Mouse (Mus musculus) adrenal gland, postnatal 4 days (tissue): ENCODE measurements around the gene Mical1. TPM values are rescaled to one million over a fixed set of nuclear protein-coding genes. Genes with fewer than 3 reads are reported as not detected.

Experiments used
- DNase-seq, 2 experiments: peaks; one replicate each; pipeline ENCODE4 v3.0.0; 2021 to 2022; ENCODE audit warnings: low spot score in 2 of 2, mixed read lengths in 2 of 2
- total RNA-seq, 2 experiments: library from RNA; stranded (reverse); gene quantifications; 2 replicates each; pipeline ENCODE4 v1.2.3; 2021

Mical1 gene
- total RNA-seq, 2 experiments from 2014 or later: 28.5 to 29.6 TPM

GRCm38 (mm10) chr10:41477018-41477277 is 834 bp downstream of the Mical1 start:
- DNase-seq: no peak

GRCm38 (mm10) chr10:41477278-41478181 is 1.4 kb downstream of the Mical1 start:
- DNase-seq: no peak

DNA sequence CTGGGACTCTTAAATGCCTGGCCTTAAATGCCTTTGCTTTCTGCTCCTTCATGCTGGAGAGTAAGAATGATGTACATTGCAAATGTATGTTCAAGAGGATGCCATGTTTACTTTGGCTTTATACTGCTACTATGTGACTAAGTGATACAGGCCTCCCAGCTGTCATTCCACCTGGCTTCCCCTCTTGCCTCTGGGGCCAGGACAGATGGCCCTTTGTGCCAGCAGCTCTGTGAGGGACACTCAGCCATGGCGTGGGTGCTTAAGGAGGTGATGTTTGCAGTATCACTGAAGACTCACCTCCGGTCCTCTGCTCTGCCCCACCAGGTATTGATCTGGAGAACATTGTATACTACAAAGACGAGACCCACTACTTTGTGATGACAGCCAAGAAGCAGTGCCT is 3.8 kb downstream of the Mical1 start:
- DNase-seq: no peak

- DNase-seq: no peak
These were observed 5.1 kb downstream of the Mical1 start for GRCm38 (mm10) chr10:41480938-41481880.

DNA sequence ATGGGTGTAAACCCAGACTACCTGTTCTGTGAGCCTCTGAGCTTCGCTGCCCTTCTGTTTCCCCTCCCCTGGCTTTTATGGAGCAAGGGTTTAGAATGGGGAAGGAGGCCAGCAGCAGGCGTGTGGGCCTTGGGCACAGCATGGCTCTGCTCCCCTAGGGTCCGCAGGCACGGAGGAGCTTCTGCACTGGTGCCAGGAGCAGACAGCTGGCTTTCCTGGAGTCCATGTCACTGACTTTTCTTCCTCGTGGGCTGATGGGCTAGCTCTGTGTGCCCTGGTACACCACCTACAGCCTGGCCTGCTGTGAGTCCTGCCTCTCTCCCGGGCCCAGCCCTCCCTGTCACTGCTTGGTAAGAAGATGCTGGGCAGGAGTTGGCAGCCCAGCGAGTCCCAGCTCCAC is 6.3 kb downstream of the Mical1 start:
- DNase-seq: no peak

DNA sequence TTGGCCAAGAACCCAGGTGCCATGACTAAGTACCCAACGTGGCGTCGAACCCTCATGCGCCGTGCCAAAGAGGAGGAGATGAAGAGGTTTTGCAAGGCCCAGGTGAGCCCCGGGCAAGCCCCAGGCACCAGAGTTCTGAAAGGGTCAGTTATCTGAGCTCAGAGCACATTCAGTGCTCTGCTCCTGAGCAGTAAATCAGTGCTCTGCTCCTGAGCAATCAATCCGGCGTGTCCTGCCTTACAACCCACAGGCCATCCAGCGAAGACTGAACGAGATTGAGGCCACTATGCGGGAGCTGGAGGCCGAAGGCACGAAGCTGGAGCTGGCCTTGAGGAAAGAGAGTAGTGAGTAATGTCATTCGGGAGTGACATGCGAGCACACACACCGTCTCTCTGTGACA is 9.7 kb downstream of the Mical1 start:
- no peak for DNase-seq

DNA sequence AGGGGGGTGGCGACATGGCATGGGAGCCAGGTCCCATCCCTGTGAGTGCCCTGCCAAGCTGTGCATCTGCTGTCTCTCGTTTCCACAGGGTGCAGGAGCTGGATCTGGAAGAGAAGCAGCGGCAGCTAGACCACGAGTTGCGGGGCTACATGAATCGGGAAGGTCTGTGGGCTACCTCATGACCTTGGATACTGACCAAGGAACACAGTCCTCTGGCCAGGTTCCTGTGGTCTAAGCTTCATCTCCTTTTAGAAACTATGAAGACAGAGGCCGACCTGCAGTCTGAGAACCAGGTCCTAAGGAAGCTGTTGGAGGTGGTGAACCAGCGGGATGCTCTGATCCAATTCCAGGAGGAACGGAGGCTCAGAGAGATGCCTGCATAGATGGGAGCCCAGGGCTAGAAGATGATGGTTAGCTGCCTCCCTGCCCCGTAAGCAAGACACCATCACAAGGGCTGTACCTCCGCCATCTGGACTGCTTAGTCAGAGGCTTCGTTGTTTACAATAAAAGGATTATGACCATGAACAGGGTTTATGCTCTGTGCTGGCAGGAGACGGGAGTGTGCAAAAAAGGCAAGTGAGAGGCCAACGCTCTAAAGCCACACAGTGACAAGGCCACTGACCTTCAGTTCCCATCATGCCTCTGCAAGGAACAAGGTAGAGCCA is 10.5 kb downstream of the Mical1 start:
- DNase-seq: no peak

- DNase-seq: no peak
These were observed 12.8 kb downstream of the Mical1 start for GRCm38 (mm10) chr10:41488877-41489276.

DNA sequence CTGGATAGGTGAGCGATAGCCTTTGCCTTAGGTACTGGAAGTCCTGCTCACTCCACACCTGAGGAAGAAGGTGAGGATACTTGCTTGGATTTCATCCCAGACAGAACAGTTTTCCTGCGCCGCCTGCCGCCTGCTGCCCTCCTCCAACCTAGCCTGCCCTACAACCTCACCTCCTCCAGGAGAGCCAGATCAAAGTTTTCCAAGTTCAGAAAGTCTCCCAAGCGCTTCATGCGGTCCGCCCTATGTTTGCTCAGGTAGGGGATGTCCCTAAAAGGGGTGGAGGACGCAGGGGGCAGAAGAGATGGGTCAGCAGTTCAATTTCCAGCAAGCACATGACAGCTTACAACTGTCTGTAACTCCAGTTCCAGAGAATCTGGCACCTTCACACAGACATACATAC is 13.2 kb downstream of the Mical1 start:
- no peak for DNase-seq

GRCm38 (mm10) chr10:41489708-41490517 is 13.8 kb downstream of the Mical1 start, which contains the start of the genes Smpd2 and Ppil6:
Gene Smpd2 (minus strand): TSS chr10:41490369.
Gene Ppil6 (plus strand): TSS chr10:41490439.
- peak; percentile 89 to 92 for DNase-seq

DNA sequence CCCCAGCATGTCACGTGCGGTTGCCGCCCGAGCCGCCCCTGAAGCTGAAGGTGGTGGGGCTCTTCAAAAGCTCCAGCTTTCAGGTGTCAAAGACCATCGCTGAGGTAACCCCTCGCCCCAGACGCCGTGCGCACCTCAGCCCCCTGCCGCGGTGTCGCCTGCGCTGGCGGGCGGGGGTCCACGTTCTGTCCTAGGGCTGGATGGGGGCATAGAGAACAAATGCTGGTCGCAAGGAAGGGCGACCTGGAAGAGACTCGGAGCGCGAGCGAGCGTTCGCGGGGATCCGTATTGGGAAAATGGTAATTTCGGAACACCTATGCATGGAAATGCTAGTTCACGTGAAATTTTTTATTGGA is 14.4 kb downstream of the Mical1 start:
- no peak for DNase-seq

- DNase-seq: no peak
These were observed 15.0 kb downstream of the Mical1 start for GRCm38 (mm10) chr10:41491111-41491510.

DNA sequence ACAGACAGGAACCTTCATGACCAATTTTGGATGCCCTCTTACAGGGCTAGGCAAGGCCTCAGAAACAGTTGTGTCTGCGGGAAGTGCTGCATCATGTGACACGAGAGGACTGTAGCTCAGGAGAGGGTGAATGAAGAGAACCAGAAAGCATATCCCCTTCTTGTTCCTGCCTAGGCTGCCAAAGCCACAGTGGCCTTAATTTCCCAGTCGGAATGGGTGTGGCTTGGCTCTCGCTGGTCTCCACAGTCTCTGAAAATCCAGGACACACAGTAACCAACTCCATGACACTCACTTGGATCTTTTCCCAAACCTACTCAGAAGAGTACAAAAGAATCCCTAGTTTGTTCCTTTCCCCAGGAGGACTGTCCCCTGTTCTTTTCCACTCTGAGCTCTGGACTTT is 24.8 kb downstream of the Mical1 start:
- no peak for DNase-seq

GRCm38 (mm10) chr10:41504996-41505395 is 28.9 kb downstream of the Mical1 start:
- DNase-seq: no peak

- peak in 1 of 2 experiments; percentile 35 for DNase-seq
These were observed 29.3 kb downstream of the Mical1 start for GRCm38 (mm10) chr10:41505446-41505845.

GRCm38 (mm10) chr10:41509160-41509559 is 33.0 kb downstream of the Mical1 start:
- DNase-seq: no peak

GRCm38 (mm10) chr10:41514301-41514700 is 38.2 kb downstream of the Mical1 start:
- no peak for DNase-seq

DNA sequence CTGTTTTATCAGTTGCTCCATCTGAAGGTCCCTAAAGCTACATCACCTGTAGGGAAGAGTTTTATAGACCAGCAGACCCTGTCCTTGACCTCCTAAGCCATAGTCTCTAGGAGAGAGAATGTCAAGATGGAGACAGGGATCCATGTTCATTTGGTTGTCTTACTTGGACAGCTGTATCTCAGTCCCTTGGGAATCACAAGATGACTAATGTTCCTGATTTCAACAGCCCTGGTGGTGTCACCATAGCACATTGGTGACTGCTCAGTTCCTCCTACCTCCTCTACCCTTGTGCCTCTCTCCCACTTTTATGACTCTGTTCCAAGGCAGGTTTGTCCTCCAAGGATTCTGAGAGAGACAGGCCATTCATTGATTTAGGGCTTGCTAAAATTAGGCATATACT is 38.8 kb downstream of the Mical1 start:
- no peak for DNase-seq

DNA sequence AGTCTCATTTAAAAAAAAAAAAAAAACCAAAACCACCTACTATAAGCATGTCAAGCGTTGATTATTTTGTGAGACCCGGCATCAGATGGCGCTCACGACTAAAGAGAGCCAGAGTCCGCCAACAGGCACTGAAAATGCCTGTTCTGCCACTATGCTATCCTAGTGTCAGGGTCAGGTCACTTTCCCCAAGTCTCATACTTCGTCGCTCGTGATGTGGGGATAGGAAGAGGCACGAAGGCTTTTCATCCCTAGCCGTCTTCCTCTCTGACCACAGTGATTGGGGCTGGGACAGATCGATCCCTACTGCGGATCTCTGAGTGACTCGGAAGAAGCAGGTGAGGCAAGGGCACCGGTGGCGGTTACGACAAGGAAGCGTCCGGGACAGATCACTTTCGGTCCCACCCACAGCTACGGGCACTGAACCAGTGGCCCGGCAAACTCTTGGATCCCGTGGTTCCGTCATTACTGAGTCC is 42.4 kb downstream of the Mical1 start:
- peak in 1 of 2 experiments; percentile 51 for DNase-seq

DNA sequence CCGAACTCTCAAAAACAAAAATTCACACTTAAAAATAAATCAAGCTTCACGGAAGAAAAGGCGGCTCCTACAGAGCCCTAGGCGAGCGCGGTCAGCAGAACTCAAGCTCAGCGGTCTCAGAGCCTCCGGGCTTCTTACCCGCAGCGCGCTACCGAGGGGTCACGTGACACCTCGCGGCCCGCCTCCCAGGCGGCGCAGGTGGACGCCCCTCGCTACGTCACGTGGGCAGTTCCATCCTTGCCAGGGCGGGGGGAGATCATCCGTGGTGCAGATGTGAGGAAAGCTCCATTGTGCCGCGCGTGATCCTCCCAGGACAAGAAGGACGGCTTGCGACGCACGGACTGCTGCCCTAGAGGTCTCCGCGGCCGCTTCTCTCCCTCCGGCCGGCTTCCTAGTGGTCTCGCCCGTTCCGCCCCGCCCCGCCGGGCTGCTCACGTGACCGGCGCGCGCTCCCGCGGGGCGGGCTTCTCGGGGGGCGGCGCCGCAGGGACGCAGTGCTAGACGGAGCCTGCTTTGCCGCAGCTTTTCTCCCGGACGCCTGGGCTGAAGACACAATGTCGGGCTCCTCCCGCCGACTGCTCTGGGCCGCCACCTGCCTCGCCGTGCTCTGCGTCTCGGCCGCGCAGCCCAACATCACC is 43.0 kb downstream of the Mical1 start, which contains the start of gene Cd164:
Gene Cd164 (plus strand): TSS at position 434 of the 638 bp plus-strand sequence.
- peak; percentile 78 to 85 for DNase-seq
